Mouse (Mus musculus): ENCODE measurements at regions not wholly inside any gene's neighbourhood (a gene's known extent, or its start where the extent isn't known, plus 50 kb on each side); places are given as distances from the start of the nearest gene placed in this dataset.
A peak's percentile ranks its signal among the peaks of the same experiment; 100 is the strongest.

DNA sequence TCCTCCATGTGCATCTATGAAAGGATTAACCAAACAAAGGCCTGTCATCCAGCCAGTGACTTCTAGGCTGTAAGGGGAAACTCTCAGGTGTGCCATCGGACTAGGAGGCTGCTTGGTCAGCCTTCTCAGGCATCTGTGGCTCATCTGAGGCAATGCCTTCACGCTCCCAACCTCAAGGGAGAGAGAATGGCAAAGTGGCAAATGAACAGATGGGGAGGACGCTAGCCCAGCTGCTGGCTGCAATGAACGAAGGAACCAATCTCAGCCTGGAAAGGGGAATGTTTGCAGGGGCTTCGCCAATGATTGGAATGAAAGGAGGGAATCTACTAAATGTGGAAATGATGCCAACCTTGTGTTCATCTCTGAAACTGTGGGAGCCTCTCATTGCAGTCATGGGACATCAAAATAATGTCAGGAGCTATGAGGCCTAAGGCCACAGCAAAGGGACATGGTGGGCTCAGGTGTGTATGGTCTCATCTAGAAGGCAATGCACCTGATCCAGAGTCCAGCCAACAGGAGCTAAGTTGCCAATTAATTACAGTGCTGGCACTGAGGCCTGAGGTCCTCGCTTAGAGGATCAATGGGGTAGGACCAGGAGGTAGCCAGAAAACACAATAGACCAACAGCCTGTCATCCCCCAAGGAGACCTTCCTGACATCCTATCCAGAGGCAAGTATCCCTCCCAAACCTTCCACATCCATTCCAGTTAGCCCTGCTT is 108.9 kb upstream of the Ptprt start:
- H3K27ac ChIP-seq (ENCODE audit: low read depth, low read length) = no peak overlapping the region
- DNase-seq (ENCODE audit: low spot score) (peak; percentile 18), ATAC-seq (ENCODE audit: low FRiP score) (no peak)
- H3K4me3 ChIP-seq (ENCODE audit: low read depth, low read length) = no peak overlapping the region
- no peaks in the 10 kb centered on the region for H3K4me1 ChIP-seq (ENCODE audit: insufficient read depth, low read length)
- WGBS = 80% methylated on average over 6 of the region's 6 CpGs
- H3K27me3 ChIP-seq (ENCODE audit: insufficient read depth, low read length) = no peaks in the 10 kb centered on the region
- no peaks in the 10 kb centered on the region for H3K36me3 ChIP-seq (ENCODE audit: insufficient read depth, low read length)
- TF ChIP-seq CTCF (IDR thresholded peaks at IDR 0.05) = no peak
- H3K9me3 ChIP-seq (ENCODE audit: low read length) = no peaks in the 10 kb centered on the region
- H3K9ac ChIP-seq (replicated peaks; ENCODE audit: low read length, poor library complexity, severe bottlenecking) = no peak overlapping the region
- no peak overlapping the region for H3K4me2 ChIP-seq (ENCODE audit: low read depth, low read length, poor library complexity, severe bottlenecking)

DNA sequence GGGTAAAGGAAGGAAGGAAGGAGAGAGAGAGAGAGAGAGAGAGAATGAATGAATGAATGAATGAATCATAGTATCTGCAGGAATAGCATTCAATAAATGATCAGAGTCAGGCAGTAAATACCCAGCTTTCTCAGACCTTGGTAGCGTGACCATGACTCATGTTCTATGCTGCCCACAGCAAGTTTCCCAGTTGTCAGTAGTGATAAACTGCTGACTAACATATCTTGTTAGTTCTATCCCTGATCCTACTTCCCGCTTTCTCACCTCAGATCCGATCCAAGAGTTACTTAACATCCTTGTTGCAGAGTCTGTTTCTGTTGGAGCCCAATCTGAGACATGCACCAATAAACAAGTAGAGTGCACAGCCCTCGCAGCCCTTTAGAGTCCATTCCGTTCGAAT is 103.1 kb upstream of the Ptprt start:
- H3K27me3 ChIP-seq (ENCODE audit: insufficient read depth, low read length) = no peaks in the 10 kb centered on the region
- H3K9ac ChIP-seq (replicated peaks; ENCODE audit: low read length, poor library complexity, severe bottlenecking) = no peak overlapping the region
- no peak for TF ChIP-seq CTCF (IDR thresholded peaks at IDR 0.05)
- DNase-seq (ENCODE audit: low spot score) = no peak
- H3K4me1 ChIP-seq (ENCODE audit: insufficient read depth, low read length) = no peaks in the 10 kb centered on the region
- no peak for ATAC-seq (ENCODE audit: low FRiP score)
- no peaks in the 10 kb centered on the region for H3K36me3 ChIP-seq (ENCODE audit: insufficient read depth, low read length)
- no peak overlapping the region for H3K4me2 ChIP-seq (ENCODE audit: low read depth, low read length, poor library complexity, severe bottlenecking)
- no peak overlapping the region for H3K27ac ChIP-seq (ENCODE audit: low read depth, low read length)
- WGBS = 86% methylated on average over 6 of the region's 6 CpGs
- H3K9me3 ChIP-seq (ENCODE audit: low read length) = no peaks in the 10 kb centered on the region
- H3K4me3 ChIP-seq (ENCODE audit: low read depth, low read length) = no peak overlapping the region

DNA sequence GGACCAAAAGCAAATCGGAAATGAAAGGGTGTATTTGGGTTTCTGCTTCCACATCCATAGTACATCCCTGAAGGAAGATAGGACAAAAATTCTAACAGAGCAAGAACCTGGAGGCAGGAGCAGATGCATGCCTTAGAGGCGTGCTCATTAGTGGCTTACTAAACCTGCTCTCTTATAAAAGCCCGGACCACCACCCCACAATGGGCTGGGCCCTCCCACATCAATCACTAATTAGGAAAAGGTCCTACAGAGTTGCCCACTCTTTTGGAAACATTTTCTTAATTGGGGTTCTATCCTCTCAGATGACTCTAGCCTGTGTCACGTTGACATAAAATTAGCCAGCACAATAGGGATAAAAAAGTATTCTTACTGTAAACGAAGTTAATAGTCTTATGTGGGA is 79.6 kb upstream of the Ptprt start:
- H3K27ac ChIP-seq (ENCODE audit: low read depth, low read length) = no peak overlapping the region
- H3K36me3 ChIP-seq (ENCODE audit: insufficient read depth, low read length) = no peaks in the 10 kb centered on the region
- WGBS = 76% methylated on average over 5 of the region's 5 CpGs
- ATAC-seq (ENCODE audit: low FRiP score) (no peak), DNase-seq (ENCODE audit: low spot score) (no peak)
- H3K4me1 ChIP-seq (ENCODE audit: insufficient read depth, low read length) = no peaks in the 10 kb centered on the region
- H3K4me3 ChIP-seq (ENCODE audit: low read depth, low read length) = no peak overlapping the region
- no peaks in the 10 kb centered on the region for H3K9me3 ChIP-seq (ENCODE audit: low read length)
- no peaks in the 10 kb centered on the region; the same call in 1 of the 2 replicates for H3K27me3 ChIP-seq (ENCODE audit: insufficient read depth, low read length)
- no peak for TF ChIP-seq CTCF (IDR thresholded peaks at IDR 0.05)
- no peak overlapping the region for H3K9ac ChIP-seq (replicated peaks; ENCODE audit: low read length, poor library complexity, severe bottlenecking)
- H3K4me2 ChIP-seq (ENCODE audit: low read depth, low read length, poor library complexity, severe bottlenecking) = no peak overlapping the region

DNA sequence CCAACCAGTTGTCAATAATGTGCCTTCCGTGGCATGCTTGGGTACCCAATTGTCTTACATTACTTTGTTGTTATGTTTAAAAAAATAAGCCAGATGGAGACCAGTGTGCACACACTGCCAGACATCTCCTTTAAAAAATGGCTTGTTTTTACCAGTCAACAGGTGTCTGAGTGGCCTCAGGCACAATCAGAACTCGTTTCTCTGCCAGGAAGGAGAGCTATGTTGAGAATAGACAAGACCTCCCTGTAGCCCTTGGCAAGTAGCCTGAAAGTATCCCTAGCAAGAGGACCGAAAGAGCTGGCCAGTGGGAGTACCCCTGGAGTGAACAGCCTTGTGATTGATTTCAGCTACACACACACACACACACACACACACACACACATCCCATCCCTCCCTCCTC is 74.8 kb upstream of the Ptprt start:
- Histone ChIP-seq H3K4me3 (ENCODE audit: low read depth, low read length) (no peak overlapping the region), H3K36me3 (ENCODE audit: insufficient read depth, low read length) (no peaks in the 10 kb centered on the region), H3K27ac (ENCODE audit: low read depth, low read length) (no peak overlapping the region), H3K4me2 (ENCODE audit: low read depth, low read length, poor library complexity, severe bottlenecking) (no peak overlapping the region), H3K27me3 (ENCODE audit: insufficient read depth, low read length) (no peaks in the 10 kb centered on the region; the same call in 1 of the 2 replicates), H3K9me3 (ENCODE audit: low read length) (no peaks in the 10 kb centered on the region), H3K4me1 (ENCODE audit: insufficient read depth, low read length) (no peaks in the 10 kb centered on the region), H3K9ac (replicated peaks; ENCODE audit: low read length, poor library complexity, severe bottlenecking) (no peak overlapping the region)
- DNase-seq (ENCODE audit: low spot score) = peak; percentile 23
- no peak for ATAC-seq (ENCODE audit: low FRiP score)
- no peak for TF ChIP-seq CTCF (IDR thresholded peaks at IDR 0.05)
- WGBS = 49% methylated on average over 3 of the region's 3 CpGs

DNA sequence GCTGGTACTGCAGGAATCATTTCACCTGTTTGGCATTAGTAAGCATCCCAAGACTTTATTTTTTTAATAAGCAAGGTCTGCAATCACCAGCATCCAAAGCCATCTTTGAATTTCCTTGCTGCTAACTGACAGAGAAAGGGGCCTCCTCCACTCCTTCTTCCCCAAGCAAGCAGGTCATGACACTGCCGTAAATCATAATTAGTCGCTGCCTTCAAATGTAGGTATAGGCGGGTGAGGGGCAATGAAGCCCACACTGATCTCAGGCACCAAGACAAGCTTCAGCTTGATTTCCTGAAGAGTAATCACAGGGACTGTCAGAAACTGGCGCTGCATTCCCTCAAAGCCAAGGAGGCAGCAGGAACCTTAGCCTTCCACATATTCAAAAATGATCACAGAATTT is 73.3 kb upstream of the Ptprt start:
- 80% methylated on average over 4 of the region's 4 CpGs for WGBS
- Histone ChIP-seq H3K9ac (replicated peaks; ENCODE audit: low read length, poor library complexity, severe bottlenecking) (no peak overlapping the region), H3K27ac (ENCODE audit: low read depth, low read length) (no peak overlapping the region), H3K4me2 (ENCODE audit: low read depth, low read length, poor library complexity, severe bottlenecking) (no peak overlapping the region), H3K4me3 (ENCODE audit: low read depth, low read length) (no peak overlapping the region), H3K9me3 (ENCODE audit: low read length) (no peaks in the 10 kb centered on the region), H3K4me1 (ENCODE audit: insufficient read depth, low read length) (no peaks in the 10 kb centered on the region), H3K36me3 (ENCODE audit: insufficient read depth, low read length) (no peaks in the 10 kb centered on the region), H3K27me3 (ENCODE audit: insufficient read depth, low read length) (no peaks in the 10 kb centered on the region; the same call in 1 of the 2 replicates)
- TF ChIP-seq CTCF (IDR thresholded peaks at IDR 0.05) = no peak
- ATAC-seq (ENCODE audit: low FRiP score) (no peak), DNase-seq (ENCODE audit: low spot score) (no peak)

DNA sequence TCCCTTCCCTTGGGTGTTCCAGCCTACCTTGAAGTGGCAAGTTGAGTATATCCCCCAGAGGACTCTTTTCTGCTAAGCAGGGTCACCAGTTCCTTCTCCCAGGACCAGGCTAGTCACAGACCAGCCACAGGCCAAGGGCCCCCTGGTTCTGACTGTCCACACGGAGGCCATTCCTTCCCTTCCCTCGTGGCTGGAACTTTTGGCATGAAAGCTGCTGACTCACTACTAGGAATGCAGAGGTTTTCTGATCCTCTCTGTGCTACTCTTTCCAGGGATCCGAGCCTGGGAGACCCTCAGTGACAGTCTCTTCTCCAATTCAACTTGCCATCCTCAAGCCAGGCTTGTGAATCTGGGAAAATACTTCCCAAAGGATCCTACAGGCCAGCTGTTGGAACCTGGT is 59.1 kb upstream of the Ptprt start:
- Histone ChIP-seq H3K27ac (ENCODE audit: low read depth, low read length) (no peak overlapping the region), H3K4me2 (ENCODE audit: low read depth, low read length, poor library complexity, severe bottlenecking) (no peak overlapping the region), H3K9me3 (ENCODE audit: low read length) (no peaks in the 10 kb centered on the region), H3K4me3 (ENCODE audit: low read depth, low read length) (no peak overlapping the region), H3K9ac (replicated peaks; ENCODE audit: low read length, poor library complexity, severe bottlenecking) (no peak overlapping the region), H3K36me3 (ENCODE audit: insufficient read depth, low read length) (no peaks in the 10 kb centered on the region), H3K27me3 (ENCODE audit: insufficient read depth, low read length) (no peaks in the 10 kb centered on the region), H3K4me1 (ENCODE audit: insufficient read depth, low read length) (no peaks in the 10 kb centered on the region)
- DNase-seq (ENCODE audit: low spot score) = no peak
- WGBS = 74% methylated on average over 3 of the region's 3 CpGs
- no peak for TF ChIP-seq CTCF (IDR thresholded peaks at IDR 0.05)
- ATAC-seq (ENCODE audit: low FRiP score) = no peak

All from midbrain, postnatal 0 days (tissue).